Mouse (Mus musculus): ENCODE results near the gene Vpreb1. TPM values are rescaled to one million over a fixed set of nuclear protein-coding genes. Genes with fewer than 3 reads are reported as not detected.

Vpreb1 gene
- polyA plus RNA-seq (2015; fragmentation: Nextera tagmentation; extraction: Ambion mirVana) = 1.7 and 2.3 TPM in 2 replicates

GRCm38 (mm10) chr16:16870617-16871331 lies at the start of gene Vpreb1, which contains the start of gene Top3b:
Gene Vpreb1, minus strand, starts transcription at chr16:16870843.
Gene Top3b, plus strand, starts transcription at chr16:16870736.
- no peaks in the 10 kb centered on the region for H3K9me3 ChIP-seq
- H3K27ac ChIP-seq = peak within 1 kb of the TSS; percentile 95
- no peaks in the 10 kb centered on the region for H3K27me3 ChIP-seq
- peak within 1 kb of the TSS; percentile 81 for H3K4me3 ChIP-seq
- peak; percentile 97 for ATAC-seq (ENCODE audit: low FRiP score)
- H3K4me1 ChIP-seq (replicated peaks) = peaks cover 17% of the 10 kb centered on the region
- peaks cover 12% of the 10 kb centered on the region for H3K36me3 ChIP-seq
- WGBS = under 1% methylated on average over 49 of the region's 49 CpGs
- peak within 1 kb of the TSS; percentile 92 for H3K9ac ChIP-seq
- peak within 1 kb of the TSS; percentile 76 for H3K4me2 ChIP-seq

GRCm38 (mm10) chr16:16918441-16919117 lies 47.9 kb upstream of the Vpreb1 start:
- H3K4me1 ChIP-seq (replicated peaks) = no peaks in the 10 kb centered on the region

GRCm38 (mm10) chr16:16913440-16913839 lies 42.8 kb upstream of the Vpreb1 start:
- ATAC-seq (ENCODE audit: low FRiP score) = no peak
- Histone ChIP-seq H3K9ac (no peak overlapping the region), H3K9me3 (no peaks in the 10 kb centered on the region), H3K4me3 (no peak overlapping the region), H3K27me3 (no peaks in the 10 kb centered on the region), H3K36me3 (peaks cover 97% of the 10 kb centered on the region), H3K4me2 (no peak overlapping the region), H3K27ac (no peak overlapping the region), H3K4me1 (replicated peaks) (peaks cover 12% of the 10 kb centered on the region)
- WGBS = 77% methylated on average over 1 of the region's 1 CpGs

More at GRCm38 (mm10) chr16:16918441-16919117, 47.9 kb upstream of the Vpreb1 start:
- Histone ChIP-seq H3K9ac (no peak overlapping the region), H3K4me2 (no peak overlapping the region), H3K9me3 (no peaks in the 10 kb centered on the region), H3K4me3 (no peak overlapping the region), H3K27me3 (no peaks in the 10 kb centered on the region), H3K36me3 (peaks cover 99% of the 10 kb centered on the region), H3K27ac (no peak overlapping the region)
- ATAC-seq (ENCODE audit: low FRiP score) = no peak
- 92% methylated on average over 7 of the region's 7 CpGs for WGBS

- H3K9me3 ChIP-seq = no peaks in the 10 kb centered on the region
- no peak overlapping the region for H3K4me2 ChIP-seq
- H3K9ac ChIP-seq = 0 out of 2 replicates have a peak overlapping the region, but pooled peaks have one; percentile 24
- no peaks in the 10 kb centered on the region for H3K27me3 ChIP-seq
- ATAC-seq (ENCODE audit: low FRiP score) = peak; percentile 86
- H3K4me3 ChIP-seq = no peak overlapping the region
- 28% methylated on average over 13 of the region's 13 CpGs for WGBS
- H3K36me3 ChIP-seq = peaks cover 97% of the 10 kb centered on the region
- peaks cover 12% of the 10 kb centered on the region for H3K4me1 ChIP-seq (replicated peaks)
- H3K27ac ChIP-seq = peak overlapping the region; percentile 84
Measured at GRCm38 (mm10) chr16:16911641-16912597, 41.3 kb upstream of the Vpreb1 start.

GRCm38 (mm10) chr16:16907799-16908198 lies 37.2 kb upstream of the Vpreb1 start:
- H3K27me3 ChIP-seq = no peaks in the 10 kb centered on the region
- ATAC-seq (ENCODE audit: low FRiP score) = no peak
- H3K9ac ChIP-seq = no peak overlapping the region
- no peak overlapping the region for H3K4me3 ChIP-seq
- WGBS = 81% methylated on average over 6 of the region's 6 CpGs
- H3K27ac ChIP-seq = no peak overlapping the region
- peaks cover 99% of the 10 kb centered on the region for H3K36me3 ChIP-seq
- peaks cover 12% of the 10 kb centered on the region for H3K4me1 ChIP-seq (replicated peaks)
- H3K9me3 ChIP-seq = no peaks in the 10 kb centered on the region
- H3K4me2 ChIP-seq = no peak overlapping the region

GRCm38 (mm10) chr16:16903188-16903587 lies 32.5 kb upstream of the Vpreb1 start:
- no peak for ATAC-seq (ENCODE audit: low FRiP score)
- H3K4me3 ChIP-seq = no peak overlapping the region
- no peaks in the 10 kb centered on the region for H3K9me3 ChIP-seq
- peaks cover 66% of the 10 kb centered on the region for H3K36me3 ChIP-seq
- H3K4me2 ChIP-seq = no peak overlapping the region
- 92% methylated on average over 5 of the region's 5 CpGs for WGBS
- H3K4me1 ChIP-seq (replicated peaks) = peaks cover 10% of the 10 kb centered on the region
- H3K27me3 ChIP-seq = no peaks in the 10 kb centered on the region
- H3K9ac ChIP-seq = no peak overlapping the region
- H3K27ac ChIP-seq = no peak overlapping the region

GRCm38 (mm10) chr16:16902329-16902728 lies 31.7 kb upstream of the Vpreb1 start:
- WGBS = 89% methylated on average over 4 of the region's 4 CpGs
- no peaks in the 10 kb centered on the region for H3K9me3 ChIP-seq
- peaks cover 57% of the 10 kb centered on the region for H3K36me3 ChIP-seq
- ATAC-seq (ENCODE audit: low FRiP score) = no peak
- no peak overlapping the region for H3K27ac ChIP-seq
- H3K4me1 ChIP-seq (replicated peaks) = peaks cover 19% of the 10 kb centered on the region
- no peak overlapping the region for H3K9ac ChIP-seq
- H3K4me2 ChIP-seq = no peak overlapping the region
- no peak overlapping the region for H3K4me3 ChIP-seq
- no peaks in the 10 kb centered on the region for H3K27me3 ChIP-seq

- Histone ChIP-seq H3K27me3 (no peaks in the 10 kb centered on the region), H3K9ac (peak overlapping the region; percentile 80), H3K36me3 (peaks cover 27% of the 10 kb centered on the region), H3K27ac (peak overlapping the region; percentile 79), H3K4me3 (peak overlapping the region; percentile 64), H3K9me3 (no peaks in the 10 kb centered on the region), H3K4me2 (peak overlapping the region; percentile 85), H3K4me1 (replicated peaks) (peaks cover 30% of the 10 kb centered on the region)
- WGBS = 32% methylated on average over 10 of the region's 10 CpGs
- ATAC-seq (ENCODE audit: low FRiP score) = peak; percentile 3; the same call in 1 of the 2 replicates
Measured at GRCm38 (mm10) chr16:16897056-16897584, 26.5 kb upstream of the Vpreb1 start.

- Histone ChIP-seq H3K4me2 (peak within 1 kb of the TSS; percentile 85), H3K27ac (peak within 1 kb of the TSS; percentile 79), H3K4me1 (replicated peaks) (peaks cover 30% of the 10 kb centered on the region), H3K9me3 (no peaks in the 10 kb centered on the region), H3K27me3 (no peaks in the 10 kb centered on the region), H3K36me3 (peaks cover 30% of the 10 kb centered on the region), H3K4me3 (peak within 1 kb of the TSS; percentile 64), H3K9ac (peak within 1 kb of the TSS; percentile 80)
- peak; percentile 93 for ATAC-seq (ENCODE audit: low FRiP score)
- under 1% methylated on average over 29 of the region's 29 CpGs for WGBS
Measured at GRCm38 (mm10) chr16:16896382-16897055, 25.9 kb upstream of the Vpreb1 start, which contains the start of gene Ppm1f. Gene Ppm1f, plus strand, starts transcription at chr16:16896469.

- Histone ChIP-seq H3K4me3 (peak overlapping the region; percentile 64), H3K4me1 (replicated peaks) (peaks cover 30% of the 10 kb centered on the region), H3K36me3 (peaks cover 36% of the 10 kb centered on the region), H3K9ac (peak overlapping the region; percentile 80), H3K4me2 (peak overlapping the region; percentile 85), H3K27ac (peak overlapping the region; percentile 79), H3K9me3 (no peaks in the 10 kb centered on the region), H3K27me3 (no peaks in the 10 kb centered on the region)
- WGBS = 33% methylated on average over 4 of the region's 4 CpGs
- peak; percentile 87; the same call in 1 of the 2 replicates for ATAC-seq (ENCODE audit: low FRiP score)
Measured at GRCm38 (mm10) chr16:16896015-16896381, 25.4 kb upstream of the Vpreb1 start.

GRCm38 (mm10) chr16:16892366-16892765 lies 21.7 kb upstream of the Vpreb1 start:
- Histone ChIP-seq H3K9ac (no peak overlapping the region), H3K4me3 (no peak overlapping the region), H3K27ac (no peak overlapping the region), H3K4me1 (replicated peaks) (peaks cover 11% of the 10 kb centered on the region), H3K36me3 (peaks cover 64% of the 10 kb centered on the region), H3K27me3 (no peaks in the 10 kb centered on the region), H3K4me2 (no peak overlapping the region), H3K9me3 (no peaks in the 10 kb centered on the region)
- ATAC-seq (ENCODE audit: low FRiP score) = no peak
- WGBS = 90% methylated on average over 7 of the region's 7 CpGs
